Mouse (Mus musculus) urinary bladder, postnatal 4 days (tissue): Measurements from ENCODE around the gene Zfp652.

Experiments used
- DNase-seq, 2 experiments: peaks; one replicate each; pipeline ENCODE4 v3.0.0; 2021 to 2022; ENCODE audit warnings: low spot score in 2 of 2

Gene Zfp652

DNA sequence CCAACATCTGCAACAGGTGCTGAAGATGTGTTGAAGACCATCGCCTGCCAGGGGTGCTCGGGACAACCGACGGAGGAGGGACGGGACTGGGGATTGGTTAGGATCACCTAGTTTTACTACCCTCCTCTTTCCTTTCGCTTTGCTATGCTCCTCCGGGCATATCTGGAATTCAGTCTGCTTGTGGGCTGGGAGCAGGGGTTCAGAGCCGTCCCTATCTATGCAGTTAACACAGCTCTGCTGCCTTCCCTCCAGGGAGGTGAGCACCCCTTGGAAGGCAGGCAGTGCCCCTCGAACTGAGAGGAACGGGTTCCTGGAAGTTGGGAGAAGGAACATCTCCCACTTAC, 118.8 kb downstream of the Zfp652 start:
- no peak for DNase-seq

DNA sequence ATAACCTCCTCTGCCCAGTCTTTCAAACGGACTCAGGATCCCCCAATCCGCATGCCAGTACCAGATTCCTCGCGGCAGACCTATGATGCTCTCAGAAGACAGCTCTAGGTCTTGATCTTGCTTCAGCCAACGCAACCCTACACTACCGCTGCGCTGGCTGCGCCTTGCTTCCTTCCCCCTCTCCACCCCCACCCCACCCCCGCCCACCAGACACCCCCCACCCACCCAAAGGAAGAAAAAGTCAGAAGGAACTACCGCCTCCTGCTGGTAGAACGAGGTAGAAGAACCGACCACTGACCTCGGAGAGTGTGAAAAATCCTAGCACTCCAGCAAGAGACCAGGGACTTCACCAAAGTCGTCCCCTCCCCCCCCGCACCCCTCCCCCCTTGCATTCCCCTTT, 119.2 kb downstream of the Zfp652 start:
- DNase-seq: no peak

DNA sequence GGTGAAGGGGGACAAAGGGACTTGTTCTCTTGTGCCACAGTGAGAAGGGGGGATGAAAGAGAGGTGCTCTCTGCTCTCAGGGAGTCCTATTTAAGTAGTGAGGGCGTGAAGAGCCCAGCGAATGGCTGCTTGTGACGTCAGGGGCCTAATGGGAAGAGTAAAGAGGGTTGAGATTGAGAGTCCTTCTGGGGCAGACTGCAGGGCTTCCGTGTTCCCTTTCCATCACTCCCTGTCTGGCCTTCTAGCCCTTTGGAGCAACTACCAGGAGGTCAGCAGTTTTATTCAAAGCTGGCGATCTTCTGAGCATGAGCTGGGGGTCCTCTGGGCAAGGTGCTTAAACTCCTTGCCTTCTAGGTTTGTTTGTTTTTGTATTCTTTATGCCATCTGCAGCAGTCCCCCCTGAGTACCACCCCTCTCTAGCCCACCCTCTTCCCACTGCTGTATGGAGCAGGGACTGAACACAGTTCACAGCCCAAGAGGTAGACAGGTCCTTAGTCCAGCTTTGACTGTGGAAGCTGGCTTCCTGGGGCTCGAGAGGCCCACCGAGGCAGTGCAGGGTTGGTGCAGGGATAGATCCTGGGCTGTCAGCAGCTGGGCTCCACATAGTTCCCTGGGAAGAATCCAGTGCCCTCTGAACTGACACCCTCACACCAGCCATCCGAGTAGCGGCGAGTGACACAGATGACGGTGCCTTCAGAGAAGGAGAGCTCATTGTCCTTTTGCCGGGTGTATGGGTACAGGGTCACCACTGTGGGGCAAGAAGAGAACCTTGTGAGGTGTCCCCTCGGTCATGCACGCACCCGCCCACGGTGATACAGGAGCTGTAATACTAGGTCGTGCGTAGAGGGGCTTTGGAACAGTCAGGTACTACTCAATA, 119.9 kb downstream of the Zfp652 start:
- DNase-seq: no peak

DNA sequence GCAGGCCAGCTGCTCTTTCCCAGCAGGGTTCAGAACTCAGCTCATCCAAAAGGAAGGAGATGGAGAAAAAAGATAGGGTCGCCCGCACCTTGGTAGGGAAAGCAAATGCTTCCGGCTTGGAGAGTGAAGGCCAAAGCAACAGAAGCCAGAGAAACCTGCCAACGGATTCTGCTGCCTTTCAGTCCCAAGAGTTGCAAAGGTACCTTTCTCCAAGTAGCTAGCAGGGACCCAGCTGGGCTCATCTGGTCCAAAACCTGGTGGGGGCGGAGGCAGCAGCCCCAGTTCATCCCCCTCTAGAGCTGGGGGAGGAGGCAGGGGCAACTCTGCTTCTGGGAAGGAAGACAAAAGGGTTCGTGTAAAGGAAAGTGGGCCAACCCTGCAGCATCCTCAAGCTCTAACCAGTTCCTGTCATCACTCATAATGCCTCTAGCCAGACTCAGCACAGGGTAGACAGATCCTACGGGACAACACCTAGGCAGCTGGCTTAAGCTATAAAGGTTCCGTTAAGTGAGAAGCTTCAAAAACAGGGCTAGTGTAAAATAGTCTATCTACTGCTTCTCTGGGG, 120.6 kb downstream of the Zfp652 start:
- DNase-seq: no peak

DNA sequence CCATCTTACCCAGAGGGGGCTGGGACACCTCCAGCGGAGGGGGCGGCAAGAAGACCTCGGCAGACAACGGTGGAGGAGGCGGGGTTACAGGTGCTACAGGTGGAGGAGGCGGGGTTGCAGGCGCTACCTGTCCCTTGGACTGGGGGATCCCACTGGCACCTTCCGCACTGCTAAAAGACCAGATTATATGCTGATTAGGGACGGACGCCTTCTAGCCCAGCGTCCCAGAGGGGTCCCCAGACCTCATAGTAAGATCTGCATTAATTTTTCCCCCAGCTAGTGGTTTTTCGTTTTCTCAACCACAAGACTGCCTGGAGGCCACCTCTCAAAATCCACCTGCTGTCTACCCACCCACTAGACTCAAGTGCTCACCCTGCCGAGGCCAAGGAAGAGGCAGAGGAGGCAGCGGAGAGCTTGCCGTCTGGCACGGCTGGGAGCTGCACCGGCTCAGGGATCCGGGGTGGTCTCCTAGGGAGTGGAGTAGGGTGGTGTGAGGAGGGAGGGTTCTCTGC, 121.2 kb downstream of the Zfp652 start:
- DNase-seq: no peak

DNA sequence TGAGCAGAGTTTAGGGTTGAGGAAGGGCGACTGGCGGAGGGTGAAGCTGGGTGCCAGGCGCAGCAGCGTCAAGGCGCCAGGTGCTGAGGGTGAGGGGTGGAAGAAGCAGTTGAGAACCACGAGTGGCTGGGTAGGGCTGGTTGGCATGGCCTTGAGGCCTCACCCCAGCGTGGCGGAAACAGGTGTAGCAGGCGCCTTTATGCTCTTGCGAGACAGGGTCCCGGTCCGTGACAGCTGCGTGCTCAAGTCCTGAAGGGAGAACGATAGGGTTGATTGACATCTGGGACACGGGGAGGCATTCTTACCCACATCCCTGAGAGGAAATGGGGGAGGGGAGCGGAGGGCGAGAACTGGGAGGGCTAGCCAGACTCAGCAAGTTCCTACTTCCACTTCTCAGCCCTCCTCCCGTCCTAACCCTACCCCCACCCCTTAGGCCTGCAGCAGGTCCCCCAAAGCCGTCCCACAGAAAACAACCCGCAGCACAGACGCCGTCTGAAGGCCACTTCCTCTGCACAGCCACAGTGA, 121.7 kb downstream of the Zfp652 start:
- DNase-seq: no peak

DNA sequence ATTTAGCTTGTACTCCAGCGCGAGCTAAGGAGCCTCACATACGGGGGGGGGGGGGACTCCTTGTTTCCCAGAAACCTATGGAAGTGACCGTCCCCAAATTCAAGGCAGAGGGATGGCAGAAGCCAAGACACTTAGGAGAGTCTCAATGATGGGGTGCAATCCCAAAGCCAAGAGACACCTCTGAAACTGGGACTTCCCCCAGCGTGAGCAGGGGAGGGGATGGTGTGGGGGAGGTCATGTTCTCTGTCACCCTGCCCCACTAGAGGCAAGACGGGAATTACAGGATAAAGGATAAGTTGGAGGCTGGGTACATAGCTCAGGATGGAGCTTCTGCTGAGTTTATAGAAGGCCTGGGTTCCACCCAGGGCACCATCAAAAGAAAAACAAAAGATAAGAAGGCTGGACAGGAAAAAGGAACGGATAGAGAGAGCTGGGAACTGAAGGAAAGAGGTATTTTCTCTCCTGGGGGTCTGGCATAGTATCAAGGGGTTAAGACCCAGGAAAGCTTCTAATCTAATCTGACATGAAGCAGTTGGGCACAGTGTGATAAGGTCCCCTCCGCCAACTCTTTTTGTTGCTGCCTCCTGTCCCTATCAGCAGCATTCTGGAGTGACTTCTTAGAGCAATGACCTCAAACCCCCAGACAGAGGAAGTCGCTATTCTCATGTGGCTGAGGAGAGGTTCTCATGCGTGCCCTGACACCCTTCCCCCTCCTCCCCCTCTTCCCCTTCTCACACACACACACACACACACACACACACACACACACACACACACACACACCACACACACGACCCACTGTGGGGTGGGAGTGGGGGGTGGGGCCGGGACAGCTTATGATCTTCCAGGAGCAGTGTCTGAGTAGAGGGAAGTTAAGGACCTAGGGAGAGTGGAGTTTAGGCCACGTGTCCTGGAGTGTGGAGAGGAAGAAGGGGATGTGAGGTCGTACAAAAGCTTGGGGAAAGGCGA, 122.6 kb downstream of the Zfp652 start:
- DNase-seq: no peak

DNA sequence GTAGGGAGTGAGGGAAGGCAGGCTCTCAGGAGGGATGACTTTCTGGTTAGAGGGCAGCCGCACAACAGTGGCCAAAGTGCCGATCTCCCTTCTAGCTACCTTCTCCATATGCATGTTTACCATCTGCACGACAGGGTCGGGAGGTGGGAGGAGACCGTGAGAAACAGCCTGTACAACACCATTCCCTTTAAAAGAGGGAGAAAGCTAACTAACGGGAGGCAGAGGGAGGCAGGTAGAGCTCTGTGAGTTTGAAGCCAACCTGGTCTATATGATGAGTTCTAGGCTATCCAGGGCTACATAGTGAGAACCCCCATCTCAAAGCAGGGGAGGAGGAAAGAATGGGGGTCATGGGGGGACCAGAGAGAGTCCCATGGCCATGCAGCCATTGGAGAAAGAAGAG, 123.4 kb downstream of the Zfp652 start:
- DNase-seq: no peak

DNA sequence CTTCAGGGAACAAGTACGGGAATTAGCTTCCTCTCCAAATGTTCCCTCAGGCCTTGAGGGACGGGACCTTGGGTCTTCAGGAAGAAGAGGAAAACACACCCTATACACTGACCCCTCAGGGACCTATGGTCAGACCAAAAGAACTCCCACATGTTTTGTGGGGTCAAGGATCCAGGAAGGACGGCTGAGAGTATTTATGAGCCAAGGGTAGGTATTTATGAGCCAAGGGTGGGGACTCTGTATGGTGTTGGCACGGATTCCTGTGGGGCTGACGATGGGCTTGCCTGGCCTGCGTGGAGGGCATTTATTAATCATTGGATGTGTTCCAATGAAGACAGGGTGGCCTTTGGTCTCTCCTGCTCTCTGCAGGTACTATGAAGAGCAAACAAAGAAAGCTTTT, 124.0 kb downstream of the Zfp652 start:
- no peak for DNase-seq

DNA sequence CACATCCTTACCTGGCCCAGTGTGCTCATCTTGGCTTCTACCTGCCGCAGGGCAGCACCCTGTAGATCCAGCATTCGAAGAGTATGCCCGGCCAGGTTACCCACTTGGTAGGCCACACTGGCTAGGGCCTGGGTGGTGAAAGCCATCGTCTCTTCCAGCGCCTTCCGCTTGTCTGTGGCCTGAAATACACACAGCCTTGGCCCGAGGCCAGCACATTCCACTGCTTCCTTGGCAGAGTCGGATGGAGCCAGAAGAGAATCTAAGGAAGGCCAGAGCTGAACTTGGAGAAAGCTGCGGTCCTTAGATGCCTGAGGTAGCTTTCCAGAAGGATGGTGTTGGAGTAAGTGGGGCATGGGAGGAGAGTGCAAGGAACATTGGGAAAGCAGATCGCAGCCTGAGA, 124.6 kb downstream of the Zfp652 start, which contains the start of gene Gngt2:
Gene Gngt2 (plus strand): TSS at position 158 of the 400 bp plus-strand sequence.
- peak; percentile 74 to 85 for DNase-seq

DNA sequence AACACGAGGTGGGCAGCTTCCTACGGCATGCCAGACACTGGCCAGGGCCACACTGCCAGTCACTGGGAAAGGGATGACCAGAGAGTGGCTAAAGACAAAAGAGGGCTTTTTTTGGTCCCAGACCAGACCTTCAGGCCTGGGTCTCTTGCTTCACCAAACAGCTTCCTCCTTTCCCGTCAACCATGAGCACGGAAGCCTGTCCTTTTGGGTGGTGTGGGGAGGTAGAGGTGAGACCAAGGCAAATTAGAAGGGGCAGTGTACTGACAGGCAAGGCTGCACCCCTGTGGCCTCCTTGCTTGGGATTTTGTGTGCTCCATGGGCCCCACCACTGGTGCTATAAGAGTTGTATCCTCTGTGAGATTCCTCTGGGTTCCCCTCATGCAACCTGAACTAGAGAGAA, 126.1 kb downstream of the Zfp652 start:
- DNase-seq: no peak

DNA sequence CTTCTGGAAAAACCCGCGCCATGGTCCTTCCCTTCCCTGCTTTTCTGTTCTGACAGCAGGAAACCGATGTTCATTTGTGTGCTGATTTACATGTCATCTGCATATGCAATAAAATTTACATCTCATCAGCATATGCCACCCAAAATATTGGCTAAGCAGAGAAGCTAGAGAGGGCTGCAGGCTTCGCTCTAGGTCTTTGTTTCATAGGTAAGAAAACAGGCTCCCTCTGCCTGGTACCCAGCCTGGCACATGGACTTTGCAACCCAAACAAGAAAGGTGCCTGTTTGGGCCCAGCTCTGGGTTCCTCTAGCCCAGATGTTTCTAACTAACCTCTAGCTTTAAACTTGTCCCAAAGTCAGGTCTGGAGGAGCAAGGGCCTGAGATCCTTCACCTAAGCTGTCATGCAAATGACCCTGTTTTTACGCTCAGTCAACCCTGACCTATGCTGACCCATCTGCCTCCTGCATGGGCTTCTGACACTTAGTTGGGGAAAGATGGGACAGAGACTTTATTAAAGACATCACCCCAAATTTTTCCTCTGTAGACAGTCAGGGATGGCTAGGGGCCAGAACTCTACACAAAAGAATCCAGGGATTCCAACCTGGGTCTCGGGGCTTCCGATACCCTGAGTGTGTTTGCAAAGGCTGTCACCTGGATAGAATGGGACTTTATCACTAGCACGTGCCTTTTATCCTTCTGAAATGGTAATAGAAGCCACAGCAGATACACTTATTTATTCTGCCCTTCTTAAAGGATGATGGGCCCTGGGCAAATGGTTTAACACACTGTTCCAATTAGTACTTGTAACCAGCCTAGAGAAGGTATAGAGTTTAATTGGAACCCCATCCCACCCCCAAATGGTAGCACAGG, 126.8 kb downstream of the Zfp652 start:
- DNase-seq: no peak

DNA sequence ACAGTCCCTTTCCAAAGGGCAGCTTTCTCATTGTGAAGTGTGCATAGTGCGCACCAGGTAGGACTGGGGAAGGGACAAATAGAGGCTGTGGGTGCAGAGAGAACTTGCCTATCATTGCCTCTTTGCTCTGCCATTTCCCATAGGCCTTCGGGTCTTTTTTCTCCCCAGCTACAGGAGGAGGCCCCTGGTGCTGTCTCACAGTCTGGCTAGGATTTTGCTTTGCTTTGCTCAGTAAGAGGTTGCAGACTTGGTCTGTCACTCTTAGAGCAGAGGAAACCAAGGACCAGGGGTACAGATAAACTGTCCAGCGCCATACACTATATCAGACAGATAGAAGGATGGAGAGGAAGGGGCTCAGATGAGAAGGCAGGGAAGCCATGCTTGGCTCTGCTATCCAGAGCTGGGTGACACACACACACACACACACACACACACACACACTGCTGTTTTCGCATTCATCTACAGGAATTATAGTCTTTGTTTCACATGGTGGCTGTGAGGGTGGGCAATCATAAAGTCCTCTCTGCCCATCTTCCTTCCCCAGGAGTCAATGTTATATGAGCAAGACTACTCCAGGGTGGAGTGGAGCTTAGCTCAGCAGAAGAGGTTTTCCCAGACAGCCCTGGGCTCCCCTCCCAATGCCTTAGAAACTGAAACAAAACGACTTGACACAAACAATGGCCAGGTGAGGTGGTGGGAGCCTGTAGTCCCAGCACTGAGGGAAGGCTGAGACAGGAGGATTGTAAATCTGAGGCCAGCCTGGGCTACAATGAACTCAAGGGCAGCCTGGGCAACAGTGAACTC, 128.4 kb downstream of the Zfp652 start:
- no peak for DNase-seq

DNA sequence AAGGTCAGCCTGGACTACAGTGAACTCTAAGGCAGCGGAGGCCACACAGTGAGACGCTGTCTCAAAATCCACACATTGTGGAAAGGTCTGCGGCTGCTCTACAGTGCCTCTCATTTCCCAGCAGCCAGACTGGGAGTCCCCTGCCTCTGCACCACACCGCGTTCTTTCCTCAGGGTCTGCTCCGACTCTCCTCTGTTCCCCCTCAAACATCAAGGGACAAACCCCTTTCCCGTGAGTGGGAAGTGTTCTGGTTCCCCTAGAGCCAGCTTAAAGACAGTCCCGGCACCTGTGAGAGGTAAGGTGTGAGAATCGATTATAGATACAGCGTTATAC, 129.0 kb downstream of the Zfp652 start:
- no peak for DNase-seq

DNA sequence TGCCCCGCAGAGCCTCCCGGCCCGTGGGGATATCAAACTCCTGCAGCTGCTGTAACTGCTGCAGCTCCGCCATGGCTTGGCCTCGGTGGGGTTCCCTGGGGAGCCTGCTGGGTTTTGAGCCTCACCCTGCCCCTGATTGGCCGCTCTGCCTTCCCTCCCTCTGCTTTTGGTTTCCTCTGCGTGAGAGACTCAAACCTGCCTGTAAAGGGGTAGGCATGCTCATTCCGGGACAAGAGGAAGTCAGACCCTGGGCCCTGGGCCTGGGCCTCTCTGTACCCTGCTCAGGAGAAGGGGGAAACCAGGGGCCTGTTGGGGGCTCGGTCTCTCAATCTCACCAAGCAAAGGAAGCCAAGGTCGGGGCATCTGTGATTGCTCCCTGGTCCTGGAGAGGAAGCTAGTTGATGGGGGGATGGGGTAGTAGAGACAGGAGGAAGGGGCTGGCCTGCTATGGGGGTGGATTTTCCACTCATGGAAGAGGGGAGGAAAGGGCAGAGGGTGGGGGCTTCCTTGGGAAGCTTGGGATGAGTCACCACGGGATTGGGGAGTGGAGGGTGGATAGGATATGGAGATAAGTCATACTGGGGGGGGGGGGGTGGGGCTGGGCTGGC, 129.7 kb downstream of the Zfp652 start, which contains the start of gene Abi3:
Gene Abi3 (minus strand): TSS at position 403 of the 608 bp plus-strand sequence.
- DNase-seq: no peak

DNA sequence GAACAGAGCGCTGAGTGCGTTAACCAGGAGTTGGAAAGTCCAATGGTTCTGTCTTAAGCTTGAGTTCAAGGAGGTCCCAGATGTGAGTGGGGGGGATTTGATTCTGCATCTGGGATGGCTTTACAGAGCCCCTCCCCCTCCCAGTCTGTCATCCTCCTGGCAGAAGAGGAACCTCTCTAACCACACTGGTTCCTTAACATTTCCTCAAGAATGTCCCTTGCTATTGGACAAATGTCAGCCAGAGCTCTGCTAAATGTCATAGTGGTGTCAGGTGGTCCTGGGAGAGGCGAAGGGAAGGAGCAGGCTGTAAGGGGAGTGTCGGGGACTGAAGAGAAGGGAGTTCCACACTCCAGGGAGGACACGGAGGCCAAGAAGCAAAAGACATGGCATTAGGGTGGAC, 130.5 kb downstream of the Zfp652 start:
- DNase-seq: no peak

DNA sequence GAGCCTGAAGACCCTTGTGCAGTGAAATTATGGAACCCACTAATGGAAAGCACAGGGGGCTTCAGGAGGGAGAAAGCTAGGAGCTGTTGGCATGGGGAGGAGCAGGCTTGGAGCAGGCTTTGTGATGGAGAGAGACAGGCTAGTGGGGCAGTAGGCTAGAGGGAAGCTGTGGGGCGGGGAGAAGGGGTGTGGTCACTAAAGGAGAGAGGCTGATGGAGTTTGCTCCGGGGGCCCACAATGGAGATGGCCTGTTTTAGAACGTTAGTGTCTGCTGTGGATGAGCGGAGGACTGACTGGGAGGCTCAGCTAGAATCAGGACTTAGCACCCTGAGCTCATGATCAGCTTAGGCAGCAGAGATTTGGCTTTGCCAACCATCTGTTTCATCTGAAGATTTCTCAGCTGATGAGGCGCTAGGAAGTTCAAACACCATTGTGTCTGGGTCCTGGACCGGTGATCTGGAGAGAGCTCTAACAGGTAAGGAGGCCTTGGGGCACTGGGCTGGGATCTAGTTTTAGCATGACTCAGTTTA, 131.0 kb downstream of the Zfp652 start:
- no peak for DNase-seq

DNA sequence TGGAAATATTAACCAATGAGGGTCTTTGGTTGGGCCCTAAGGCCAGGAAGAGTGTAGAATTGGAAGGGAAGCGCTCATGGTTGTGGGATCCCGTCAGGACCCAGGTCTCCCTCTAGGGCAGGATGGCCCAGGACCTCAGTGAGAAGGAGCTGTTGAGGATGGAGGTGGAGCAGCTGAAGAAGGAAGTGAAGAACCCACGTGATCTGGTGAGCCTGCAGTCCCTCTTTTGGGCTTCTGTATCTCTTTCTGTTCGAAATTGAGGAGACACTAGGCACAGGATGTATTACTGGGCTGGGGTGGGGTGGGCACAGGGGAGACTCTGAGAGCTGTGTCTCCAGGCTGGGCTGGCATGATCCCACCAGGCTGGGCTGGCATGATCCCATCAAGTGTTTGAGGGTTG, 132.5 kb downstream of the Zfp652 start:
- DNase-seq: no peak

DNA sequence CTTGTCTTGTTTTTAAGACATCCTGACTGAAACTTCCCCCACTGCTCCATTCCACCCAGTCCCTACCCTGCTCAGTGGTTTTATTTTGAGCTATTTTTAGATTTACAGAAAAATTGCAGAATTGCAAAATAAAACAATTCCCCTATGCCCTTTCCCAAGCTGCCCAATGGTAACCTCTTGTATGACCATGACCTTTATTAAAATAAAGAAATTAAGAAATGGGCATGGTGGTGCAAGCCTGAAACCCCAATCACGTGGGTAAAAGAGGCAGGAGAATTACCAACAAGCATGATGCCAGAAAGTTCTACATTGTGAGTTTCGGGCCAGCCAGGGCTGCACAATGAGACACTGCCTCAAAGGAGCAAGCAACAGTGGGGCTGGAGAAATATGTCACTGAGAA, 138.4 kb downstream of the Zfp652 start:
- no peak for DNase-seq
